Mouse (Mus musculus): Measurements from ENCODE around the gene Sh2b3.
"Not testable (repeated sequence)": the region's sequence is repeated elsewhere in the genome, so short reads cannot be mapped to it uniquely, and the experiment has no call there.

Sh2b3 gene

DNA sequence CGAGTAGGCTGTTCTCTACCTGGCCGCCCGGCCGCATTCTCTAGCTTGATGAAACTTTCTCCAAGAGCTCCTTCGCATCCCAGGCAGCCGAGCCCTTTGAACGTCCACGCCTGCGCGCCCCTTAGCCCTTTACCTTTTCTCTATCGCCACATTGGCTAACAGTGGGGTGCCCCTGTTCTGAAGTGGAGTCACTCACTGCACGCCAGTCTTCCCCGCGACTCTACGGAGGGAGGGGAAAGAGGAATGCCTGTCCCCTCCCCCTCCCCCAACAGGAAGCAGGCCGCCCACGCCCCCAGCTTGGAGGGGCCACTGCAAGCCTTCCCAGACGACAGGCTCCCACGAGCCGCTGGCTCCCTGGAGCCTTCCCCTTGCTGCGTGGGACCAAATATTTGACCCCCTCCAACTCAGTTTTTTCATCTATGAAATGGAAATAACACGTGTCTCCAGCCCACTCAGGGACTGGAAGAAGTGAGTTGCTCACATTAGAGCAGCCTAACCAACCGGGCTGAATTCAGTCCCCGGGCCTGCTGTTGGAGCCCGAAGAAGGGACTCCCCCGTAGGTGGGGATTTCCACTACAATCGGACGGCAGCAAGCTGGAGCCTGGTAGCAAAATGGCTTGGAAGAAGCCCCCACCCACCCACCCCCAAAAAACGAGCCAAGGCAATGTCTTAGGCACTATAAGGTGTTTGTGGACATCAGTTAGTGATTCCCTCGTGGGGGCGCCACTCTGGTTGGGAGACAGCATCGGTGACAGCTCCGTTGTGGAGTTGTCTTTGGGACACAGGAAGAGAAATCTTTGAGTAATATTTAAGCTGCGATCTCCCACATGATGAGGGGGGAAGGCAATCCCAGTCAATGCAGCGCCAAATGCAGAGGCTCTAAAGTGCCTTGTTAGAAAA is at the start of gene Sh2b3:
TSS of gene Sh2b3 (minus strand) at position 206 of the 900 bp plus-strand sequence.
- DNase-seq (ENCODE audit: low spot score), result no peak

DNA sequence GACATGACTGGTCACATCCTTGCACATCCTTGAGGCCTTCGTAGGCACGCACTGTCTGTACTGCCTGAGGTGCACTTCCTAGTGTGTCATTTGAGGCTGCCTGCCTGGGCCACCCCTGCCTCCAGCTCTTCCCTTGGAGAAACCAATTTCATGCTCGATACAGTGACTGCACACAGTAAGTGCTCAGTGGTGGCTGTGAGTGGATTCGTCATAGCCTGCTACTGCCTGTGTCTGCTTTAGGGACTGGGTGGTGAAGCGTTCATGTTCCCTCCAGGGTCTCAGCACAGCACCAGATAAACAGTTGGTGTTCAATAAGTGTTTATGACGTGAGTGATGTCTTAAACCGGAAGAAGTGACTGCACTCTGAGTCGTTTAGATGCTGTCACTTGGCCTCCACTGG is 45.9 kb upstream of the Sh2b3 start:
- no peak for DNase-seq (ENCODE audit: low spot score)

DNA sequence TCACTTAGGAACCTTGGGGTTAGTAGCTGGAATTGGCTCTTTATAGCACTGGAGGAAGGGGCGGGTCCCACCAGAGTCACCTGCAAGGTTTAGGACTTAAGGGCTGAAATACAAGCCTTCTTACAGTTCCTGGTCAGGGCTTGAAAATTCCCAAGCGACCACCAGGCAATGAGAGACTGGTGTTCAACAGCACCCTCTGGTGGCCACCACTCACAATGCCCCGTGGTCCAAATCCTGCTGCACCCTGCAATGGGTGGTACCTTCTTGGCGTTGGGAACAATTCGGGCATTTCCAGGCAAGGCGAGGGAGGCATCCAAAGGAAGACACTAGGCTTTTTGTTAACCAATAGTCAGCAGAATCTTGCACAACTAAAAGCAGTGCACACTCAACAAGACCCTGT is 41.8 kb upstream of the Sh2b3 start:
- no peak for DNase-seq (ENCODE audit: low spot score)

DNA sequence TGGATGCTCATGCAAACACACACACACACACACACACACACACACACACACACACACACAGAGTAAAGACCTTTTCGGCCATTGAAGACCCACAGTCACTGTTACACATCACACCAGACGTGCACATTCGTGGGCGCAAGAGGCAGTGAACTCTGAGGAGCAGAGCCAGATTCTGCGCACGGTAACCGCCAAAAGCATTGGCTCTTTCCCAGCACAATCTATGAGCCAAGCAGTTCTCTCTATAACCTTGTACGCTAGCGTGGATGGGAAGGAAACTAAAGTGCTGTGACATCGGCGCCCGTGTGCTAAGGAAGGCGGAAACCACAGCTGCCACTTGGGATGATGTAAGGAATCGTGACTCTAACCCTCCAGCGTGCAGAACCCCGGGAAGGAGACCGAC is 41.3 kb upstream of the Sh2b3 start:
- no peak for DNase-seq (ENCODE audit: low spot score)

DNA sequence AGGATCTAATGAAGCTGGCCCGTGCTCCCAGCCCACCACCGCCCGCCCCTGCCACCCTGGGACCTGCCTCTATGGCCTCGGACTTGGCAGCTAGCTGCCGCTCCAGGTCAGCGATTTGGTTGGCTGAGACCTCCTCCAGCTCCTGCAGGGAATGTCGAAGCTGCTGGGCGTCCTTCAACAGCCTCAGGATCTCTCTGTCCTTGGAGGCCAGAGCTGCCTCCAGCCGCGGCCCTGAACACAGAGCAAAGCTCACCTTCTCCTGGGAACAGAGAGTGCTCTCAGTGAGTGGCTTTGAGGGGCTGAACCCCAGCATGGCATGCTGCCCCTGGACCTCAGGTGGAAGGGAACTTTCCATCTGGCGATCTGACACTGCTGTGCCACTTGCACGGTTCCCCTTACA is 39.5 kb upstream of the Sh2b3 start:
- no peak for DNase-seq (ENCODE audit: low spot score)

DNA sequence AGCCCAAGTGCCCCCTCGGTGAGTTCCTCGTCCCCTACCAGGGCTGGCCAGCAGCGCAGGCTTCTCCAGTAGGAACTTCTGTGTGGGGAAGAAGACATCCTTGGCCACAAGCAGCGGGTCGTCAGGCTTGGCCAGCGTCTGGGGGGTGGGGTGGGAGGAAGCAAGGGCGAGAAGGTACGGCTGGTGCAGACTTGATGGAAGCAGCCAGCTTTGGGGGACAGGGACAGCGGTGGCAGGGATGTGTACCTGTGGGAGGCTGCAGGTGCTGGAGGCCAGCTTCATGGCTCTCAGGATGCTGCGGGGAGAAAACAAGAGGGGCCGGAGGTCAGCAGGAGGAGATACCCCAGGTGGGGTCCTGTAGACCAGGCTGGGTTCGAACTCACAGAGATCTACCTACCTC is 37.6 kb upstream of the Sh2b3 start:
- DNase-seq (ENCODE audit: low spot score), result no peak

DNA sequence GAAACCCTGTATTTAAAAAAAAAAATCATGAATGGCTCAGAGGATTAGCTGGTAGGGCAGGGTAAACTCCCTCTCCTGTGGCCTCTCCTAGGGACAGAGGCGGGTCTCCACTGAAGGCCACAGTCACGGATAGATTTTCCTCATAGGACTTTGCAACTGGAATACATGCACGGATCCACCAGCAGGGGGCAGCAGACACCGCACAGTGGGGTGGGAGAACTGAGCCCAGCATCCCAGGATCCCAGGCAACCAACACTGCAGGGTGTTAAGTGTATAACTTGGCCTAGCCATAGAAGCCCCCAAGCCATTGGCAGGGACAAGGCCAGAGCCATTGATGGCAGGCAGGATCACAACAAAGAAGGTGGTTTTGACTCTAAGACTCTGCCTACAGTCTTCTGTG is 34.7 kb upstream of the Sh2b3 start:
- peak; percentile 62 for DNase-seq (ENCODE audit: low spot score)

DNA sequence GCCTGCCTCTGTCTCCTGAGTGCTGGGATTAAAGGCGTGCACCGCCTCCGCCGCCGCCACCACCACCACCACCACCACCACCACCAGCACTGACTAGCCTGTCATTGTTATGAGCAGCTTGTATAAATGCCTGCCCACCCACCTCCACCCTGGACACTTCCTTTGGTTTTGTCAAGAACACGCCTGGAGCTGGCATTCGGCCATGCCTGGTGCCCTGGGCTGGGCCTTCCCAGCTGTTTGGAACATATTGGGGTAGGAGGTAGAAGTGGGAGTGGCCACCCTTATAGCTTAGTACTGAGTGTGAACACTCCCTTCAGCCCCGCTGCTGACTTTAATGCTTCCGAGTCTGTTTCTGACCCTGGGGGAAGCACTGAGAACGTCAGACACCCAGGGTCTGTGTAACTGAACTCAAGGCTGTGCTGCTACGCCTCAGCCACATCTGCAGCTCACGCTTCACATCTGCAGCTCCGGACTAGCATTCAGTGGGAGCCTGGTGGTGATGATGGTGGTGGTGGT is 34.1 kb upstream of the Sh2b3 start:
- no peak for DNase-seq (ENCODE audit: low spot score)

DNA sequence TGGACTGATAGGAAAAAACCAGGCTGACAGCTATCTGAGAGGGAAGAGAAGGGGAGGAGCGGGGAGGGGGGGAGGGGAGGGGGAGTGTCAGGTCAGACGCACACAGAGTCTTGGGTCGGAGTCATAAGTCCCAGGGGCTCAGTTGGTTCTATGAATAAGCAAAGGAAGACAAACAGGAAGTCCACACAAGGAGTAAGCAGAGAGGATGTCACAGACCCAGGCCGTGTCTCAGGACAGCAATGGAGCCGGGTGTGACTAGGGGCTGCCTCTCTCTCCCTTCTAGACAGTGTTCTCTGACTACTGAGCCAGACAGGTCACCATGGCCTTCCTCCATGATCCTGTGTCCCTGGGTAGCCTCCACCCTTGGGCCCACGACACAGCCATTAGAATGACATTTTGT is 33.4 kb upstream of the Sh2b3 start:
- no peak for DNase-seq (ENCODE audit: low spot score)

DNA sequence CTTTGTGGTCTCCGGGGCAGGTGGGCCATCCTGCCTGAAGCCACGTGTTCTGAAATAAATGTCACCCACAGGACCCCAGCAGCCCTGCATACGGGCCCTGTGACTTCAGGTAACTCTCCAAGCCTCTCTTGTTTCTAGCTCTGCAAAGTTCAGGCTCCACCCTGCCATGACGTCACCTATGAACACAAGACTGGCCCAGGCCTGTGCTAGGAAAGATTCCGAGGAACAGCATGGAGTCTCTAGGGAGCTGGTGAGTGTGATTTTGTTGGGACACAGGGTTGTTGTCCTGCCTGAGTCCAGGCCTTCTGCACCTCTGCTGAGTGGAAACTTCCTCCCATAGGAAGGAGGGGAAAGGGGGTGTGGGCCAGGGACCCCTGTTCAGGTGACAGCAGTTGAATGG is 30.5 kb upstream of the Sh2b3 start:
- DNase-seq (ENCODE audit: low spot score), result no peak

DNA sequence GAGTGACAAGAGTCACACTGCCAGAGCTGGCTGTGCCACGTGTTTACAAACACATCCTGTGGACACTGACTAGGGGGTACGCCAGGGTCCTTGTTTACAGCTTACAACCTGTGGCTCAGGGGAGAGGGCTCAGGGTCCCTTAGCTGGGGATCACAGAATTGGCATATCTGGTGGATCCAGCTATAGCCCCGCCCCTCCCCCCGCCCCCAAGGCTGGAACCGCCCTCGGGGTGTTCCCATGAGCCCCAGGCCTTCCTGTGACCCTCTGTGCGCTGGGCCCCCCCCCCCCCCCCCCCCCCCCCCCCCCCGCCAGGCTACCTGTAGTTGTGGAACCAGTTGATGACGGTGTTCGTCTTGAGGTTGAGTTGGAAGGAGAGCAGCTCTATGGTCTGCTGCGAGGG is 26.9 kb upstream of the Sh2b3 start:
- DNase-seq (ENCODE audit: low spot score), result no peak

DNA sequence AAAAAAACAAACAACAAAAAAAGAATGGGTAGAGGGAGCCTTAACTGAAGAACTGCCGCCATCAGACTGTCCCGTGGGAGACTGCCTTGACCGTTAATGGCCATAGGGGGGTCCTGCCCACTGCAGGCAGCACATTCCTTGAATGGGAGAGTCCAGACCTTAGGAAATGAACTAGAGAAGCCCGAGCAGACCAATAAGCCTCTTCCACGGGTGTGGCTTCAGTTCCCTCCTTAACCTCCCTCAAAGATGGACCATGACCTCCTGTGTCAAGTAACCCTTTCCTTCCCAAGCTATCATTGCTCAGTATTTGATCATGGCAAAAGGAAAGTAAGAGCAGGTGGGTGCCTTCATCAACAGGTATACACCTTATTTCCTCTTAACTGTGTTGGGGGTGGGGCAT is 24.5 kb upstream of the Sh2b3 start:
- DNase-seq (ENCODE audit: low spot score), result no peak

DNA sequence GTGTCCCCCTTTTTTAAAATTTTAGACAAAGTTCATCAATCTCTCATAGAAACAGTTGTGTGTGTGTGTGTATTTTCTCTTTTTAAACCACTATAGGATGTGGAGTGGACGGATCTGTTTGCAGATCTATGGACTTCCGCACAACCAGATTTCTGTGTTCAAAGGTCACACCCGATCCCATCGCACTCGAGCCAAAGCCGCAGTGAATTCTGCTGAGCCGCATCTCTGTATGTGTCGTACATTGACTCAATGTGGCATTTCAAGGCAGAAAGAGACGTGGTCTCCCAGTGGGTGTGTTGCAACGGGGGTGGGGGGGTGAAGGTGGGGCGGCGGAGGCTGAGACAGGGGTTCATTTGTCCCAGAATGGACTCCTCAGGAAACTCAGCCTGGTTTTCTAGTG is 21.0 kb upstream of the Sh2b3 start:
- no peak for DNase-seq (ENCODE audit: low spot score)

DNA sequence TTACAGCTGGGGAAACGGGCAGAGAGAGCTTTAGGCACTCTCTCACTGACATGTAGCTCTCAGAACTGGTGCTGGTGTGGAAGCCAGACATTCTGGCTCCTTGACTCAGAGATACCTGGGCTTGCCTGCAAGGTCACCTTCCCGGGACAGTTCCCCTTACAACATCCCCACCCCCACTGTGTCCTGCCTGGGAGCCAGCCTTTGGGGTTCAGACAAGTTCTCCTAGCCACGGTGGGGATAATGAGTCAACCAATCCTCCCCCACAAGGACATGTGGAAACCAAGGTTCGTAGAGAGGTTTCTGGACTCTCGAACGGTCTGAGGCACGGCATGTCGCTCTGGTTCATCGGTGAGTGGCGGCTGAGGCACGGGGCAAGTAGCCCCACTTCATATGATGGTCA is 19.3 kb upstream of the Sh2b3 start:
- no peak for DNase-seq (ENCODE audit: low spot score)

DNA sequence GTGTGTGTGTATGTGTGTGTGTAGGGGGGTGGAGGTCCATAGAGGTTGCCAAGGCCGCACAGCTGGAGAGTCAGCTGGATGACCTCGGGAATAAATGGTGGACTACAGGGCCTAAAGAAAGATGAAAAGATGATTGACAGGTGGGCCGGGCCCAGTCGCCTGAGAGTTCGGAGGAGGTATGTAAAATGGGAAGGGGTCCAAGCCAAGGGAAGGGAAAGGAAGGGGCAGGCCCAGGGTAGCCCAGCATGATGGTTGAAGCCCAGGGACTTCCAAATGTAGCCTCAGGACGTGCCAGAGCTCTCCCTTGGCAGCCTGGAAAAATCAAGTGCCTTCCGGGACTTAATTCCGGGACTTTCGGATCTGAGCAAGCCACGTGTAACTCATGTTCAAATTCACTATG is 17.3 kb upstream of the Sh2b3 start:
- DNase-seq (ENCODE audit: low spot score), result no peak

DNA sequence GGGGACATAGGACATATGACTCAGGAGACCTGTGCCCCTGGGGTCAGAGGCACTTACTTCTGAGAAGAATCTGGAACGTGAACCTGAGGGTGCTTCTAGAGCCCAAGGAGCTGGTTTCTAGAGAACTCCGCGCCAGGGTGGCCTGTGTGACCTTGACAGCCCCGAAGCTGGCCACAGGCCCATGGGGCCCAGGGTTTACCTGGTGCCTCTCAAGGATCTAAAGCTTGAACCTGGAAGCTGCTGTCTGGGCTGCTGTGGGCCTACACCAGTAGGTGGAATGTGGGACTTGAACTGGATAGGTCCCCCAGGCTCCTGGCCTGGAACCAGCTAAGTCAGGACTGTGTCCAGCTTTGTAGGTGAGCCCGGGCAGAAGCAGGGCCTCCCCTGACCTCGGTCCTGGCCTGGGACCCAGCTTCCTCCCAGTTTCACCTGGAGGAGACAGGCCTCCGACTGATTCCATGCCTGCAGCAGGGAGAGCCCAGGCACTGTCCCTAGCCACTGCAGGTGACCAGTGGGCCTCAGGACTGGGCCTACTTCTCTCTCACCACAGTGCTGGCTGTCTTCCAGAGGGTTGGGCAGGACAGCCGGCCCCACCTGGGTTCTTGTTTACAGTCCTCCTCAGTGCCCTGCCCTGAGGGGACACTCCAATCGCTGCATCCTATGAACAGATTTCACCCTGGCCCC is 16.1 kb upstream of the Sh2b3 start:
- DNase-seq (ENCODE audit: low spot score), result no peak

DNA sequence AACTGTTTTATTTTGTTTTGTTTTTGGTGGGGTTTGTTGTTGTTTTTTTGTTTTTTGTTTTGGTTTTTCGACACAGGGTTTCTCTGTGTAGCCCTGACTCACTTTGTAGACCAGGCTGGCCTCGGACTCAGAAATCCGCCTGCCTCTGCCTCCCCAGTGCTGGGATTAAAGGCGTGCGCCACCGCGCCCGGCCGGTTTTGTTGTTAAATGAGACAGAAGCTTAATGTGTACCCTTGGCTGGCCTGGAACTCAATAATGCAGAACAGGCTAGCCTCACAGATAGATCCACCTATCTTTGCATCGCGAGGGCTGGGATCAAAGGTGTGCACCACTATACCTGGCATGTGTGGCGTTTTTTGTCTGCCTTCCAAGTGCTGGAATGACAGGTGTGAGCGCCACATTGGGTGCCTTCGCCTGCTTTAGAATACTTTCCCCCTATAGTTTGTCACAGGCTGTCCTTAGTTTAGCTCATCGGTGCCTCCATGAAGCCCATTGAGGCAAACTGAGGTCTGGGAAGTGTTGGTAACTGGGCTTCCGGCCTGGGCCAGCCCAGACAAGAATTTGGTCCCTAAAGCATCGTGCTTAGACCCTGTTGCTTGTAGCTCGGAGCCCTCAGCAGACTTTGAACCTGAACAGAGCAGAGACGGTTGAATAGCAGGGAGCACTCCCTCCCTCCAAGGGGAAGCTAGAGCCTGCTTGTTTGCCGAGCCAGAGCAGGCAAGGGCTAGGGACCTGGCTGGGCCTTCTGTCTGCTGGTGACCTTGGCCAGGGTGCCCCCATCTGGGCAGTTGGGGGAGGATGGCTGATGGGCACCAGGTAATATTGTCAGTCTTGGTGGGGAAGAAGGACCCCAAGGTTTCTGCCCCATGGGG is 12.3 kb upstream of the Sh2b3 start:
- DNase-seq (ENCODE audit: low spot score), result no peak

DNA sequence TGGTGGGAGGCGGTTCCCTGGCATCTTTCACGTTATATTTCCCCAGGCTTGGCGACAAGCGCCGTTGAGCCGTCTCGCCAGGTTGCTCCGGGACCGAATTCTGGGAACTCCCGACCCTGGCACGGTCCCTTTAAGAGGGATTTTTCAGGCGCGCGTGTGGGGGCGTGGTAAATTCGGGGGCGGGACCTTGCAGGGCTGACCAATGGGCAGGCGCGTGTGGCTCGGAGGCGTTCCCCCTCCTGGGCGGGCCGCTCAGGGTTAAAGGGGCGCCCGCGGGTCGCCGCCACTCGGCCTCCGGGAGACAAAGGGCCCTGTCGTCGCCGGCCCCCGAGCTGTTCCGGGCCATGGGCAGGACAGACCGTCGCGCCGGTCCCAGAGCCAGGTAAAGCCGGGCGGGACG is 11.3 kb upstream of the Sh2b3 start, which contains the start of gene Pheta1:
TSS of gene Pheta1 (plus strand) at position 242 of the 400 bp plus-strand sequence.
- peak; percentile 92 for DNase-seq (ENCODE audit: low spot score)

DNA sequence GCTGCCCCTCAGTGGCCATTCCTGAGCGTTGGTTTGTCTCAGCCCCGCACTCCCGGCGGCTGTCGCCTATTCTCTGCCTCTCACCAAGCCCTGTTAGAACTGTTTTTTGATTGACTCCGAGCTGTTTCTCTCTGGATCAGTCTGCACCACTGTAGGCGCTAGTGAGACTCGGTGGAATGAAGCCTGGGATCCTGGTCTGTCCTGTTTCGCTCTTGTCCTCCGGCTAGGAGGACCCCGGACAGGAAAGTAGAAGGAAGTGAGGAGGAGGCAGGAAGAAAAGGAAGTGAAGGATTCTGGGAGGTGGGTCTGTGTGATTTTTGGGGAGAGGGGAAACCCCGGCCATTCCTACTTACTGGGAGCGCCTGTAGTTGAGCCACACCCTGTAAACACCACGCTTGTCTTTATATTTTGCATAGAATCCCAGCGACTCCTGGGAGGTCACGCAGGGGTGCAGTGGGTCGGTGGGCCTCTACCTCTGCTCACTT is 10.6 kb upstream of the Sh2b3 start:
- no peak for DNase-seq (ENCODE audit: low spot score)

DNA sequence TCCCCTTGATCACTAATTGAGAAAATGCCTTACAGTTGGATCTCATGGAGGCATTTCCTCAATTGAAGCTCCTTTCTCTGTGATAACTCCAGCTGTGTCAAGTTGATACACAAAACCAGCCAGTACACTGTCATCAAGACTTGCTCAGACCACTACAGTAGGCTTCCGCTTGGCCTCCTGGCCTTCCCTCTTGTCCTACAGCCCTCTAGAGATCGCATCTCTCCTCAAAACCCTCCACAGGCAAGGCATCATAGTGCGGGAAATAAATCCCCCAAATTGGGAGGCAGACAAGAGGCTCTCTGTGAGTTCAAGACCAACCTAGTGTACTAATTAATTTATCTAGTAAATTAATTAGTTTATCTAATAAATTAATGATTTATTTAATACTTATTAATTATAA is 9.8 kb upstream of the Sh2b3 start:
- DNase-seq (ENCODE audit: low spot score), result not testable (repeated sequence)

DNA sequence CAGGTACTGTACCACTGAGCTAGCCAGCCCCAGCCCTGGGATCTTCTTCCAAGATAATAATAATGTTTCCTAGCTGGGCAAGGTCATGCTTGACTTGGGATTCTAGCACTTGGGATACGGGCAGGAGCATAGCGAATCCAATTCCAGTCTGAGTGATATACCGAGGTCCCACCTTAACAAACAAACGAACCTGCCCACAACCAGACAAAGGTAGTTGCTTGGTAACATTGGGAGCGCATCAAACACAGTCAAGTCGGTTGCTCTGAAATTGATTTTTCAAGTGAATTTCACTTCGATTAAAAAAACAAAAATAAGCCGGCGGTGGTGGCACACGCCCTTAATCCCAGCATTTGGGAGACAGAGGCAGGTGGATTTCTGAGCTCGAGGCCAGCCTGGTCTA is 8.9 kb upstream of the Sh2b3 start:
- no peak for DNase-seq (ENCODE audit: low spot score)

DNA sequence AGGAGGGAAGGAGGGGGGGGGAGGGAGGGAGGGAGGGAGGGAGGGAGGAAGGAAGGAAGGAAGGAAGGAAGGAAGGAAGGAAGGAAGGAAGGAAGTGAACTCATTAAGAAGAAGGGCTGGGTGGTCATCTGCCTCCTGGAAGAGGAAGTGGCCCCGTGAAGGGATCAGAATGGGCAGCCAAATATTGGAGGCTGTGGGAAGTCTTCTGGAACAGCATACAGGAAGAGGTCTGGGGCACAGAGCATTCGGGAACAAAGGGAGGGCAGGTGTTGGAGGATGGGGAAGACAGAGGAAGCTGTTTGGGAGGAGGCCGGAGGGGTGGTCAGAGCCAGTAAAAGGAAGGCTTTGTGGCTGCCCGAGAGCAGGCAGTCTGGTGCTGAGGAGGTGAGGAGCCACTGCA is 7.9 kb upstream of the Sh2b3 start:
- no peak for DNase-seq (ENCODE audit: low spot score)
